Mouse (Mus musculus) liver, embryonic 14.5 days (tissue): Measurements from ENCODE around the gene Dnaaf3. TPM values are rescaled to one million over a fixed set of nuclear protein-coding genes. Genes with fewer than 3 reads are reported as not detected.
A peak's percentile ranks its signal among the peaks of the same experiment; 100 is the strongest.

ENCODE experiments used
- ATAC-seq: fragments of 200-750 bp; cut with Nextera tagmentation; 2 replicates; pipeline ENCODE4 v1.8.0; 2017; ENCODE audit warnings: moderate number of reproducible peaks, mild to moderate bottlenecking, moderate library complexity; ENCODE audit not compliant: insufficient read depth
- DNase-seq, 3 experiments: peaks; one replicate each; pipeline ENCODE4 v3.0.0-alpha.2; 2012 to 2013; ENCODE audit warnings: low read depth in 3 of 3, low spot score in 3 of 3
- H3K27ac ChIP-seq: fragments of 300-500 bp; sonication (generic); 2 replicates; pipeline ENCODE4 v1.5.1; 2014; ENCODE audit warnings: moderate library complexity, mild to moderate bottlenecking, control low read depth, inconsistent platforms
- H3K27me3 ChIP-seq: fragments of 300-500 bp; sonication (generic); 2 replicates; pipeline ENCODE4 v1.6.1; 2014; ENCODE audit warnings: mild to moderate bottlenecking, low read length, moderate library complexity; ENCODE audit not compliant: control insufficient read depth, insufficient read depth
- H3K36me3 ChIP-seq: fragments of 300-500 bp; sonication (generic); replicated peaks from 2 replicates; pipeline ENCODE4 v1.6.1; 2014; ENCODE audit warnings: low read depth; ENCODE audit not compliant: control insufficient read depth, insufficient read depth
- H3K4me1 ChIP-seq, 2 experiments: fragments of 200-500 bp in 1 of 2; fragments of 300-500 bp in 1 of 2; sonication (generic) in 1 of 2; replicated peaks; 2 replicates each; pipeline ENCODE4 v1.6.1; 2012 to 2014; ENCODE audit warnings: antibody characterized with exemption in 1 of 2, inconsistent platforms in 1 of 2, low read length in 1 of 2; ENCODE audit not compliant: control insufficient read depth in 2 of 2, insufficient read depth in 2 of 2
- H3K4me2 ChIP-seq: fragments of 300-500 bp; sonication (generic); 2 replicates; pipeline ENCODE4 v1.6.1; 2014; ENCODE audit warnings: low read depth, mild to moderate bottlenecking, control low read depth, moderate library complexity
- H3K4me3 ChIP-seq, 2 experiments: fragments of 200-500 bp in 1 of 2; fragments of 300-500 bp in 1 of 2; sonication (generic) in 1 of 2; 2 replicates each; pipeline ENCODE4 v1.5.1; 2012 to 2014; ENCODE audit warnings: low read depth in 2 of 2, low read length in 2 of 2, mild to moderate bottlenecking in 2 of 2, control low read depth in 1 of 2, inconsistent platforms in 1 of 2, moderate library complexity in 1 of 2; ENCODE audit not compliant: insufficient read depth in 1 of 2
- H3K9ac ChIP-seq: fragments of 300-500 bp; sonication (generic); replicated peaks from 2 replicates; pipeline ENCODE4 v1.6.1; 2014; ENCODE audit warnings: mild to moderate bottlenecking, control low read depth, moderate library complexity
- H3K9me3 ChIP-seq: fragments of 300-500 bp; sonication (generic); 2 replicates; pipeline ENCODE4 v1.6.1; 2016; ENCODE audit warnings: low read length, mixed read lengths; ENCODE audit not compliant: control insufficient read depth
- CTCF ChIP-seq: IDR thresholded peaks from 2 replicates; pipeline ENCODE4 v1.5.1; 2016; ENCODE audit warnings: antibody characterized with exemption, low read depth, control low read depth
- EP300 ChIP-seq: IDR thresholded peaks from 2 replicates; pipeline ENCODE4 v1.6.1; 2016; ENCODE audit warnings: antibody characterized with exemption, low read depth
- WGBS: fragments of 180-500 bp; shearing (Covaris S2); extraction: QIAGEN DNeasy Blood & Tissue Kit; methylation state at CpG from one replicate; pipeline ENCODE4 v1.1.7; 2014; ENCODE audit not compliant: insufficient replicate concordance; 5-methylcytosine and 5-hydroxymethylcytosine counted together
- polyA plus RNA-seq, 2 experiments: library from polyadenylated mRNA; depleted of rRNA in 1 of 2; stranded (reverse) in 1 of 2; unstranded in 1 of 2; fragments of >200 nt; fragmentation: Nextera tagmentation in 1 of 2; extraction: Ambion mirVana in 1 of 2; gene quantifications; 2 replicates each; pipeline versions ENCODE4 v1.2.1 to v1.2.3; 2012 to 2014

Gene Dnaaf3
- polyA plus RNA-seq, 2 experiments = 0.09 to 0.39 TPM

GRCm38 (mm10) chr7:4499034-4499433 lies 33.2 kb downstream of the Dnaaf3 start:
- peak overlapping the region; percentile 88 for H3K4me2 ChIP-seq
- peaks cover 19 to 31% of the 10 kb centered on the region in 2 experiments for H3K4me1 ChIP-seq
- 76% methylated on average over 4 of the region's 4 CpGs for WGBS
- peaks cover 8% of the 10 kb centered on the region for H3K36me3 ChIP-seq
- TF ChIP-seq EP300 = no peak
- no peak for TF ChIP-seq CTCF
- DNase-seq = no peak
- H3K27me3 ChIP-seq = no peaks in the 10 kb centered on the region
- H3K4me3 ChIP-seq = peak overlapping the region in 1 of 2 experiments; percentile 12; a peak in 1 of 4 replicates
- no peak overlapping the region for H3K9ac ChIP-seq
- no peak overlapping the region for H3K27ac ChIP-seq
- no peak for ATAC-seq
- no peaks in the 10 kb centered on the region for H3K9me3 ChIP-seq

GRCm38 (mm10) chr7:4498251-4498650 lies 34.0 kb downstream of the Dnaaf3 start:
- Histone ChIP-seq H3K4me1 (peaks cover 22 to 32% of the 10 kb centered on the region in 2 experiments), H3K9me3 (no peaks in the 10 kb centered on the region), H3K27ac (no peak overlapping the region), H3K9ac (no peak overlapping the region), H3K4me2 (no peak overlapping the region; the same call in 1 of the 2 replicates), H3K27me3 (no peaks in the 10 kb centered on the region), H3K4me3 (no peak overlapping the region), H3K36me3 (peaks cover 8% of the 10 kb centered on the region)
- ATAC-seq = no peak
- TF ChIP-seq CTCF (no peak), EP300 (no peak)
- 53% methylated on average over 9 of the region's 9 CpGs for WGBS
- no peak for DNase-seq

GRCm38 (mm10) chr7:4497271-4497903 lies 34.9 kb downstream of the Dnaaf3 start:
- no peak overlapping the region for H3K4me2 ChIP-seq
- ATAC-seq = no peak
- H3K36me3 ChIP-seq = peaks cover 8% of the 10 kb centered on the region

GRCm38 (mm10) chr7:4496468-4496867 lies 35.8 kb downstream of the Dnaaf3 start:
- no peak overlapping the region for H3K4me2 ChIP-seq

More at GRCm38 (mm10) chr7:4497271-4497903, 34.9 kb downstream of the Dnaaf3 start:
- no peak overlapping the region for H3K4me3 ChIP-seq
- WGBS = 83% methylated on average over 9 of the region's 9 CpGs
- H3K4me1 ChIP-seq = peaks cover 17 to 35% of the 10 kb centered on the region in 2 experiments
- H3K27ac ChIP-seq = no peak overlapping the region
- no peak for DNase-seq
- no peaks in the 10 kb centered on the region for H3K27me3 ChIP-seq
- no peak overlapping the region for H3K9ac ChIP-seq
- H3K9me3 ChIP-seq = no peaks in the 10 kb centered on the region
- TF ChIP-seq EP300 = no peak
- no peak for TF ChIP-seq CTCF

GRCm38 (mm10) chr7:4493991-4494390 lies 38.3 kb downstream of the Dnaaf3 start:
- no peak overlapping the region for H3K27ac ChIP-seq
- H3K9ac ChIP-seq = no peak overlapping the region
- ATAC-seq (peak; percentile 59), DNase-seq (no peak)
- no peak overlapping the region for H3K4me3 ChIP-seq
- 22% methylated on average over 1 of the region's 1 CpGs for WGBS
- no peaks in the 10 kb centered on the region for H3K9me3 ChIP-seq
- H3K4me1 ChIP-seq = peaks cover 13 to 36% of the 10 kb centered on the region in 2 experiments
- peaks cover 20% of the 10 kb centered on the region for H3K36me3 ChIP-seq
- H3K4me2 ChIP-seq = no peak overlapping the region
- H3K27me3 ChIP-seq = no peaks in the 10 kb centered on the region
- TF ChIP-seq CTCF (no peak), EP300 (no peak)

More at GRCm38 (mm10) chr7:4496468-4496867, 35.8 kb downstream of the Dnaaf3 start:
- Histone ChIP-seq H3K36me3 (peaks cover 13% of the 10 kb centered on the region), H3K27ac (no peak overlapping the region), H3K27me3 (no peaks in the 10 kb centered on the region), H3K9me3 (no peaks in the 10 kb centered on the region), H3K4me1 (peaks cover 17 to 39% of the 10 kb centered on the region in 2 experiments), H3K9ac (no peak overlapping the region), H3K4me3 (no peak overlapping the region)
- TF ChIP-seq EP300 (no peak), CTCF (no peak)
- 63% methylated on average over 3 of the region's 3 CpGs for WGBS
- no peak for ATAC-seq
- DNase-seq = no peak
